Mouse (Mus musculus): Measurements from ENCODE around the gene Tmx4. TPM values are rescaled to one million over a fixed set of nuclear protein-coding genes. Genes with fewer than 3 reads are reported as not detected.
"Not testable (repeated sequence)": the region's sequence is repeated elsewhere in the genome, so short reads cannot be mapped to it uniquely, and the experiment has no call there.

The Tmx4 gene
- total RNA-seq (2021) = 10 to 100 TPM; 40.4 to 44.3 TPM
- long read RNA-seq, experiment 1, full-length matches to known transcripts = 32 of 35 reads
- long read RNA-seq, experiment 1, partial matches to known transcripts = 0 of 35 reads
- long read RNA-seq, experiment 1, other reads (novel, unspliced or antisense) = 3 of 35 reads
- long read RNA-seq, experiment 2, full-length matches to known transcripts = 40 of 54 reads
- long read RNA-seq, experiment 2, partial matches to known transcripts = 1 of 54 reads
- long read RNA-seq, experiment 2, other reads (novel, unspliced or antisense) = 13 of 54 reads

GRCm38 (mm10) chr2:134643514-134644300 is at the start of gene Tmx4:
Gene Tmx4 (minus strand): TSS chr2:134644145.
- DNase-seq (ENCODE audit: low spot score in 2 of 2) = peak; percentile 99

GRCm38 (mm10) chr2:134692125-134692524 is 48.2 kb upstream of the Tmx4 start:
- no peak for DNase-seq (ENCODE audit: low spot score in 2 of 2)

GRCm38 (mm10) chr2:134691055-134691454 is 47.1 kb upstream of the Tmx4 start:
- DNase-seq (ENCODE audit: low spot score in 2 of 2) = no peak

- DNase-seq (ENCODE audit: low spot score in 2 of 2) = no peak
These were observed 38.4 kb upstream of the Tmx4 start for GRCm38 (mm10) chr2:134682326-134682725.

- DNase-seq (ENCODE audit: low spot score in 2 of 2) = peak in 1 of 2 experiments; percentile 16
These were observed 37.5 kb upstream of the Tmx4 start for GRCm38 (mm10) chr2:134681271-134681961.

- no peak for DNase-seq (ENCODE audit: low spot score in 2 of 2)
These were observed 35.6 kb upstream of the Tmx4 start for GRCm38 (mm10) chr2:134679567-134679966.

- no peak for DNase-seq (ENCODE audit: low spot score in 2 of 2)
These were observed 31.5 kb upstream of the Tmx4 start for GRCm38 (mm10) chr2:134675465-134675864.

GRCm38 (mm10) chr2:134673604-134674003 is 29.7 kb upstream of the Tmx4 start:
- peak; percentile 7 to 30 for DNase-seq (ENCODE audit: low spot score in 2 of 2)

GRCm38 (mm10) chr2:134656477-134656876 is 12.5 kb upstream of the Tmx4 start:
- DNase-seq (ENCODE audit: low spot score in 2 of 2) = no peak

- DNase-seq (ENCODE audit: low spot score in 2 of 2) = no peak
These were observed 10.7 kb upstream of the Tmx4 start for GRCm38 (mm10) chr2:134654668-134655067.

- DNase-seq (ENCODE audit: low spot score in 2 of 2) = no peak
These were observed 8.8 kb upstream of the Tmx4 start for GRCm38 (mm10) chr2:134652759-134653158.

GRCm38 (mm10) chr2:134648999-134649398 is 5.1 kb upstream of the Tmx4 start:
- DNase-seq (ENCODE audit: low spot score in 2 of 2) = no peak

GRCm38 (mm10) chr2:134645752-134646151 is 1.8 kb upstream of the Tmx4 start:
- DNase-seq (ENCODE audit: low spot score in 2 of 2) = no peak

- no peak for DNase-seq (ENCODE audit: low spot score in 2 of 2)
These were observed 1.2 kb upstream of the Tmx4 start for GRCm38 (mm10) chr2:134645166-134645565.

GRCm38 (mm10) chr2:134644301-134644912 is 462 bp upstream of the Tmx4 start:
- no peak for DNase-seq (ENCODE audit: low spot score in 2 of 2)

- DNase-seq (ENCODE audit: low spot score in 2 of 2) = no peak
These were observed 1.6 kb downstream of the Tmx4 start for GRCm38 (mm10) chr2:134642377-134642776.

- DNase-seq (ENCODE audit: low spot score in 2 of 2) = no peak
These were observed 2.6 kb downstream of the Tmx4 start for GRCm38 (mm10) chr2:134641372-134641771.

GRCm38 (mm10) chr2:134640398-134640797 is 3.5 kb downstream of the Tmx4 start:
- no peak for DNase-seq (ENCODE audit: low spot score in 2 of 2)

- DNase-seq (ENCODE audit: low spot score in 2 of 2) = not testable (repeated sequence)
These were observed 15.4 kb downstream of the Tmx4 start for GRCm38 (mm10) chr2:134628541-134628940.

GRCm38 (mm10) chr2:134604935-134605334 is 39.0 kb downstream of the Tmx4 start:
- no peak for DNase-seq (ENCODE audit: low spot score in 2 of 2)

- no peak for DNase-seq (ENCODE audit: low spot score in 2 of 2)
These were observed 52.8 kb downstream of the Tmx4 start for GRCm38 (mm10) chr2:134591081-134591694.

All from adrenal gland, adult 18-20 months (tissue).